Mouse (Mus musculus) heart, postnatal 36 days (tissue): ENCODE results near the gene Max. TPM values are rescaled to one million over a fixed set of nuclear protein-coding genes. Genes with fewer than 3 reads are reported as not detected.

ENCODE experiments used
- DNase-seq, 2 experiments: peaks; one replicate each; pipeline ENCODE4 v3.0.0; 2021 to 2022
- intact Hi-C: fragments of 180-260 bp; cut with DNase I; formaldehyde crosslinking; loops from one replicate; pipeline ENCODE4 v1.15.1; 2025
- total RNA-seq, 2 experiments: library from RNA; stranded (reverse); gene quantifications; 2 replicates each; pipeline ENCODE4 v1.2.3; 2021

Max gene
- total RNA-seq: 10 to 100 TPM; 67.7 to 68.0 TPM

- intact Hi-C loops: loop anchor here (2.0 to 5.0 kb wide), 3 partner anchors 80 to 275 kb away; partner anchors contain the start of gene Fut8
- DNase-seq: peak; percentile 97
Observed at GRCm38 (mm10) chr12:76961932-76962891, at the start of gene Max. TSS of gene Max (minus strand) at chr12:76962201.

DNA sequence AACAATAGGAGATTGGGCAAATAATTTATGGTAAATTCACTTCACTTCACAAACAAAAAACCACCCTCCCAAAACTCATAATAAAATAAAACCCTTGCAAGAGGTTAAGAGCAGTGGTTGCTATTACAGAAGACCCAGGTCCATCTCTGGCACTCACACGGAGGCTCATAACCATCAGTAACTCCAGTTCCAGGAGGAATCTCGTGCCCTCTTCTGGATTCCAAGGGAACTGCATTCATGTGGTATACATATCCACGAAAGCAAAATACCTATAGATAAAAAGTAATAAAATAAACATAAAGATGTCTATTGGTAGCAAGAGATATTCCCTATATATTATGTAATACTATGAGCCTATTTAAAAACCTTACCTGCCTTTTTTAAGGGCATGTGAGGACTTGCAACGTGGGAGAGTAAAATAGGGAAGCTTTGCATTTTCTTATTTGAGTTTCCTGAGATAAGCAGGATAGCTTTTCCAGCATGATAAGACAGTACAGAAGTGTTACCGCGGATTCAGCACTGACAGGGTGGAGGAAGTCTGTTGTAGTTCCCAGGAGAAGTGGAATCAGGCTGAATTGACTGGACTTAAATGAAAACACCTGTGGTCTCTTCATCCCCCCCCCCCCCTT is 49.2 kb upstream of the Max start:
- intact Hi-C loops: no loop called here
- DNase-seq: peak in 1 of 2 experiments; percentile 20

DNA sequence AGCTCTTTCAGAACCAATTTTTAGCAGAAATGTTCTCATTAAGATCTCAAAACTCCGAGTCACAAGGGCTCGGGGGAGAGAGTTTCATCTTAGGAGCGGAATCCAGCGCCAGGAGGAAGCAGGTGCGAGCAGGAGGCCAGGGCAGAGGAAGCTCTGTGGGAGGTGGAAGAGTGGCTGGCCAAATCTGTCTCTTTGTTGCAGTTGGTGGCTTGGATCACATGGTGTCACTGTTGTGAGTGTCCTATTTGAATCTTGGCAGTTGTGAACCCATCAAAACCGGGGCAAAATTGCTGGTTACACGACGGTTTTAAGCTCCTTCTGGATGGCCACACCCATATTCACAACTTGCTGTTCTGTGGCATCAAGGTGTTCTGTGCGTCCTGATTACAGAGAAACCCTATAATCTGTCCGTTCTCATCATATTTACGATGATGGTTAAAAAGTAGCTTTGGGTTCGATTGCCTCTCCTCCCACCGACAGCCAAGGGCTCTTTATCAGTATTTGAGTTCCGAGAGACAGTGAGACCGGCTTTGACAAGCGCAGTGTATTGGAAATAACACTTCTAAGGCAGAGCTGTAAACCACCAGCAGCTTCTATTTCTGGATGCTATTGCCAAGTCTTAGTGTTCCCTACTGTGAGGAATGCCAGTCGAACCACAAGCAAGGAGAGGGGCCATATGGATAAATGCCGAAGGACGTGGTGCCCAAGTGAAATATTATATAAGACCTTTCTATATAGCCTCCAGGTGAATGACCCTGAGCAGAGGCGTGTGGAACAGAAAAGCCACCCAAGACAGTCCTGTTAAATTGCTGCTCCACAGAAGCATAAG is 47.4 kb upstream of the Max start:
- intact Hi-C loops: no loop called here
- DNase-seq: peak in 1 of 2 experiments; percentile 17

- no peak for DNase-seq
- intact Hi-C loops: loop anchor here (5.0 kb wide), 2 partner anchors 168 to 777 kb away; no protein-coding TSS in a partner anchor
Observed at GRCm38 (mm10) chr12:77004893-77005292, 42.9 kb upstream of the Max start.

GRCm38 (mm10) chr12:77002551-77003228 is 40.7 kb upstream of the Max start:
- no peak for DNase-seq
- intact Hi-C loops: loop anchor here (5.0 kb wide), 2 partner anchors 165 to 780 kb away; no protein-coding TSS in a partner anchor

- intact Hi-C loops: loop anchor here (2.0 to 5.0 kb wide), 4 partner anchors 164 to 809 kb away; partner anchors contain the start of gene Fut8
- DNase-seq: no peak
Observed at GRCm38 (mm10) chr12:77001312-77001711, 39.3 kb upstream of the Max start.

GRCm38 (mm10) chr12:77000705-77001284 is 38.8 kb upstream of the Max start:
- peak; percentile 28 to 33 for DNase-seq
- intact Hi-C loops: loop anchor here (1.0 to 5.0 kb wide), 6 partner anchors 163 to 810 kb away; partner anchors contain the start of gene Fut8

- intact Hi-C loops: loop anchor here (1.0 to 5.0 kb wide), 6 partner anchors 163 to 811 kb away; partner anchors contain the start of gene Fut8
- peak; percentile 59 to 64 for DNase-seq
Observed at GRCm38 (mm10) chr12:77000096-77000704, 38.2 kb upstream of the Max start.

GRCm38 (mm10) chr12:76994766-76995165 is 32.8 kb upstream of the Max start:
- intact Hi-C loops: no loop called here
- DNase-seq: no peak

DNA sequence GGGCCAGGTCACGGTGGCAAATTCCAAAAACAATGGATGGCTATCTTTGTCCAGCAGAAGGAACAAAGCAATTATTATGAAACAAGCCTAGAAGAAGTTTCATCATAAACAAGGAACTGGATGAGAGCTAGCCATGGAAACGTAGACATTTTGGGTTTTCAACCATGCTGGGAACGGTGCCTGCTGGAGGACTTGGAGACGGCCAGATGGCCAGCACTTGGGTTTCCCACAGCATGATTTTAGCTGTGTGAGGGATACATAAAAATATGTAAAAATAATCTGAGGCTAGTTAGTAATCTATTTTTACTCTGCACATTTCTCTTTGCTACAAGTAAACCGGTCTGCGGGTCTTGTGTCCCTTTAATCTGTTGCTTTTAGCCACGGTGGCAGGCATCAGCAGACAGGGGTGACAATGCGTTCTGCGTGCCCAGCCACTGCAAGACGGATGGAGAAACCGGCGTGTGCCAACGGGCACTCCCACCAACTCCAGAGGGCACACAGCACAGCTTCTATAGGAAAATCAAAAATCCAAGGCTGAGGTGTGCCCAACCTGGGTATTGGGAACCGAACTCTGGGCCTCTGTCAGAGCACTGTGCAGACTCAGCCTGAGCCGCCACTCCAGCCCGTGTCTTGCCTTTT is 31.0 kb upstream of the Max start:
- no peak for DNase-seq
- intact Hi-C loops: no loop called here

- DNase-seq: no peak
- intact Hi-C loops: no loop called here
Observed at GRCm38 (mm10) chr12:76982818-76983471, 20.9 kb upstream of the Max start.

DNA sequence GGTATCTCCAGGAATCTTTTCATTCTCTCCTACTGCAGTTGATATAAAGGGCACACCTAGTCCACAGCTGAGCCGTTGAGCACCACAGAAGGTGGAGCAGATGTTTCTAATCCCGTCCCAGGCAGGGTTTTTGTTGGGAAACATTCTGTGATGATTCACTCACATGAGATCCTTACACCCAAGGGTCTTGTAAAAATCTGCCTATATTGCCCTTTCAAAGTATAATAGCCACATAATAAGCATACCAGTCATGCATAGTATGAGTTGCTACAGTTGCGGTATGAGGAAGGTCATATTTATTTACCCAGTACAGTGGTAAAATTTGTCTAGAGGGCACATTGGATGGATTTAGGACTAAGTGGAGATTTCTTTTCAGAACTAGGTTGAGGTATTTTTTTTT is 17.5 kb upstream of the Max start:
- intact Hi-C loops: no loop called here

DNA sequence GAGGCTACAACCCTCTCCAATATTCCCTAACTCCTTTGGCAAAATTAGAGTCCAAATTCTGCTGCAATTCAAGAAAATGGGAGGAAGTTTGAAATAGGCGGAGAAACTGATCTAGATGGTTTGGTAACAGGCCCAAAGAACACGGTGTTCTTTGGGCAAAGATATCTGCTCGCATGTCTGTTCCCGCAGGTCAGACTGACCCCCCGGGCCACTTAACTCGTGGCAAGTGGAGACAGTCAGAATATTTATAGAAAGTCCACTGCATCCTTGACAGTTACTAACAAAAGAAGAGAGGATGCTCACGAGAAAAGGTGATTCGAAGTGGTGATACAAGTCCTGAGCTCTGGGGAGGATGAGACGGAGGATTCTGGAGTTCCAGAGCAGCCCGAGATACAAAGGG is 10.7 kb upstream of the Max start:
- DNase-seq: peak in 1 of 2 experiments; percentile 25
- intact Hi-C loops: no loop called here

More for the DNA sequence above, 17.5 kb upstream of the Max start:
- no peak for DNase-seq

- DNase-seq: peak in 1 of 2 experiments; percentile 42
- intact Hi-C loops: no loop called here
Observed at GRCm38 (mm10) chr12:76972241-76972640, 10.2 kb upstream of the Max start.

DNA sequence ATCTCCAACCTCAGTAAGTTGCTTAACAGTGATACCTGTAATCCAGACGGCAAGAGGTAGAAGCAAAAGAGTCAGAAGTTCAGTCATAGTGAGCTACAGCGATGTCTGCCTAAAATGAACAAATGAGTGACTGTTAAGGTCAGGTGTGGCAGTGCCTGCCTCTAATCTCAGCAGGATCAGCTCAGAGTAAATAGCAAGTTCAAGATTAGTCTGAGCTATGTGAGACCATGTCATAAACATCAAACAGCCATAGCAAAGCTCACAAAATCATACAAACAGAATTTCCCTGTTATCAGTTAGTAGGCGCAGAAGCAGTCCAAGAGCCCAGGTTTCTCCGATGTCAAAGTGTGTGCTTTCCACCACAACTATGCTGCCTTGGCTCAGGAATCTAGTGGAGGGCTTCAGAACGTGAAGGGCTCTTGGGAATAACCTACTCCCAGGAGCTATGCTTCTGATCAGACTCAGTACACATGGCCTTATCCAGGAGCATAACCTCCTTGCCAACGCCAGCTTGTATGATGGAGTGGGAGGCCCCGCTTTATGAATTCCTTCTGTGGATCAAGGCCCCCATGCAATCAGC is 9.7 kb upstream of the Max start:
- no peak for DNase-seq
- intact Hi-C loops: no loop called here

DNA sequence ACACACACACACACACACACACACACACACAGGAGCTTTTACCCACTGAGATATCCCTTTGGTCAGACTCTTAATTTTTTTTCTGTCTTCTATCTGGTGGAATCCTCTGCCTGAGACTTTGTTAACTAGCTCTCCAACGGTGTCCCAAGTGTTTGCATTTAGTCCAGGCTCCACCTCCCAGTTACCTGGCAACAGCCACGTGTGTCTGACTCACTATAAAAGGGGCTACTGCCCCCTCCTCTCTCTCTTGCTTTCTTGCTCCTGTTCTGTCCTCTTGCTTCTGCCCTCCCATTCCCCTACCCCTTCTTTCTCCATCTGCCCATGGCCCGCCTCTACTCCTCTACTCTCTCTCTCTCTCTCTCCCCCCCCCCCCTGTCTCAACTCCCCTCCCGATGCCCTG is 3.9 kb upstream of the Max start:
- intact Hi-C loops: no loop called here
- no peak for DNase-seq

- DNase-seq: no peak
- intact Hi-C loops: no loop called here
Observed at GRCm38 (mm10) chr12:76965089-76965488, 3.1 kb upstream of the Max start.
